Mouse (Mus musculus) kidney, postnatal 0 days (tissue): ENCODE results near the gene Sh3pxd2b. TPM values are rescaled to one million over a fixed set of nuclear protein-coding genes. Genes with fewer than 3 reads are reported as not detected.

Experiments used
- ATAC-seq: fragments of 200-750 bp; cut with Nextera tagmentation; replicated peaks from 2 replicates; pipeline ENCODE4 v1.8.0; 2017; ENCODE audit warnings: low read depth, moderate number of reproducible peaks, moderate TSS enrichment, moderate library complexity; ENCODE audit not compliant: low FRiP score
- DNase-seq: peaks from one replicate; pipeline ENCODE4 v3.0.0-alpha.2; 2016; ENCODE audit warnings: low spot score
- H3K27ac ChIP-seq: fragments of 300-500 bp; sonication (generic); 2 replicates; pipeline ENCODE4 v1.5.1; 2014; ENCODE audit warnings: mild to moderate bottlenecking
- H3K27me3 ChIP-seq: fragments of 300-500 bp; sonication (generic); 2 replicates; pipeline ENCODE4 v1.6.1; 2014; ENCODE audit warnings: low read length, mixed read lengths; ENCODE audit not compliant: insufficient read depth
- H3K36me3 ChIP-seq: fragments of 300-500 bp; sonication (generic); 2 replicates; pipeline ENCODE4 v1.6.1; 2014; ENCODE audit warnings: low read length, mixed read lengths; ENCODE audit not compliant: insufficient read depth
- H3K4me1 ChIP-seq: fragments of 300-500 bp; sonication (generic); replicated peaks from 2 replicates; pipeline ENCODE4 v1.6.1; 2014; ENCODE audit warnings: antibody characterized with exemption, low read length, mixed read lengths; ENCODE audit not compliant: insufficient read depth
- H3K4me2 ChIP-seq: fragments of 300-500 bp; sonication (generic); 2 replicates; pipeline ENCODE4 v1.6.1; 2014; ENCODE audit warnings: mild to moderate bottlenecking, low read length, moderate library complexity, mixed read lengths
- H3K4me3 ChIP-seq: fragments of 300-500 bp; sonication (generic); replicated peaks from 2 replicates; pipeline ENCODE4 v1.5.1; 2014; ENCODE audit warnings: low read depth, low read length
- H3K9ac ChIP-seq: fragments of 300-500 bp; sonication (generic); 2 replicates; pipeline ENCODE4 v1.6.1; 2014; ENCODE audit warnings: low read depth, low read length
- H3K9me3 ChIP-seq: fragments of 300-500 bp; sonication (generic); replicated peaks from 2 replicates; pipeline ENCODE4 v1.6.1; 2016; ENCODE audit warnings: low read length, inconsistent platforms, mixed read lengths
- CTCF ChIP-seq: IDR thresholded peaks from 2 replicates; pipeline ENCODE4 v1.5.1; 2016; ENCODE audit warnings: antibody characterized with exemption, low read depth, mild to moderate bottlenecking, moderate library complexity
- WGBS: fragments of 180-500 bp; shearing (Covaris S2); extraction: QIAGEN DNeasy Blood & Tissue Kit; methylation state at CpG from one replicate; pipeline ENCODE4 v1.1.7; 2014; 5-methylcytosine and 5-hydroxymethylcytosine counted together
- polyA plus RNA-seq: library from polyadenylated mRNA; unstranded; fragments of >200 nt; fragmentation: Nextera tagmentation; extraction: Ambion mirVana; gene quantifications from 2 replicates; pipeline ENCODE4 v1.2.1, GENCODE M21; 2015

The Sh3pxd2b gene
- polyA plus RNA-seq, 1 experiment from 2014 or later: 6.6 TPM

DNA sequence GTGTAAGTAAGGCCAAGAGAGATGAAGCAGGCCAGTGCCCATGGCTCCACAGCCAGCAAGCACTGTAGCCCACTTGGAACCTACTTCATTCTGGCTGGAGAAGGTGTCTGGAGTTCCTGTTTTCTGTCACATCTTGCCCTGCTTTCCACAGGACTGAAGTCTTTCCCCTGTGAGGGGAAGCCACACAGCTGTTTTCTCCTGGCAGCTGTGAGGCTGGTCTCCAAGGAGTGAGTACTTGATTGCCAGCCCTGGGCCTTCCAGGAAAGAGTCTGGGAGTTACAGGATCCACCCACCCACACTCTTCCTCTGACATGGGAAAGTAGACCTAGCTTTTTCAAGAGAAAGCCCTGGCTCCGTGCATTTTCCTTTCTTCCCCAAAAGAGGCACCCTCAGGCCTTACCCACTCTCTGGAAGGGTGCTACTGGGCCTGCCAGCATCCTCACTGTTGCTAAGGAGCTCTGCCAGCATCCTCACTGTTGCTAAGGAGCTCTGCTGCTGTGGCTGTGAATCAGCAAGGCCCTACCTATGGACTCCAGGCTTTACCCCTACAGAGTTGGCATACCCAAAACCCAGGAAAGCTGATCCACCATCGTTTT lies 44.7 kb upstream of the Sh3pxd2b start:
- WGBS: 53% methylated on average over 2 of the region's 2 CpGs
- no peak for TF ChIP-seq CTCF

GRCm38 (mm10) chr11:32303455-32303854 lies 44.2 kb upstream of the Sh3pxd2b start:
- no peaks in the 10 kb centered on the region for H3K4me1 ChIP-seq
- no peak overlapping the region for H3K4me2 ChIP-seq
- DNase-seq (no peak), ATAC-seq (no peak)
- no peak for TF ChIP-seq CTCF
- no peaks in the 10 kb centered on the region for H3K9me3 ChIP-seq
- no peak overlapping the region for H3K9ac ChIP-seq
- H3K27ac ChIP-seq: no peak overlapping the region
- H3K4me3 ChIP-seq: no peak overlapping the region
- H3K27me3 ChIP-seq: no peaks in the 10 kb centered on the region
- 86% methylated on average over 1 of the region's 1 CpGs for WGBS
- no peaks in the 10 kb centered on the region for H3K36me3 ChIP-seq

More for the DNA sequence above, 44.7 kb upstream of the Sh3pxd2b start:
- Histone ChIP-seq H3K27me3 (no peaks in the 10 kb centered on the region), H3K36me3 (no peaks in the 10 kb centered on the region), H3K27ac (no peak overlapping the region), H3K9me3 (no peaks in the 10 kb centered on the region), H3K4me3 (no peak overlapping the region), H3K4me1 (no peaks in the 10 kb centered on the region), H3K4me2 (no peak overlapping the region), H3K9ac (no peak overlapping the region)
- ATAC-seq (no peak), DNase-seq (no peak)

GRCm38 (mm10) chr11:32307006-32307405 lies 40.6 kb upstream of the Sh3pxd2b start:
- H3K4me1 ChIP-seq: peaks cover 6% of the 10 kb centered on the region; the same call in 1 of the 2 replicates
- H3K4me3 ChIP-seq: no peak overlapping the region
- WGBS: 83% methylated on average over 1 of the region's 1 CpGs
- ATAC-seq (no peak), DNase-seq (no peak)
- no peak for TF ChIP-seq CTCF
- H3K9ac ChIP-seq: no peak overlapping the region
- H3K27me3 ChIP-seq: no peaks in the 10 kb centered on the region
- H3K36me3 ChIP-seq: no peaks in the 10 kb centered on the region
- H3K4me2 ChIP-seq: no peak overlapping the region
- H3K9me3 ChIP-seq: no peaks in the 10 kb centered on the region
- H3K27ac ChIP-seq: no peak overlapping the region

- no peaks in the 10 kb centered on the region for H3K36me3 ChIP-seq
- H3K9me3 ChIP-seq: no peaks in the 10 kb centered on the region
- H3K9ac ChIP-seq: no peak overlapping the region
- ATAC-seq: no peak; the same call in 1 of the 2 replicates
- no peak overlapping the region for H3K27ac ChIP-seq
- H3K4me3 ChIP-seq: no peak overlapping the region
- no peak overlapping the region for H3K4me2 ChIP-seq
- 26% methylated on average over 4 of the region's 4 CpGs for WGBS
- H3K4me1 ChIP-seq: peaks cover 6% of the 10 kb centered on the region; the same call in 1 of the 2 replicates
- no peak for TF ChIP-seq CTCF
- H3K27me3 ChIP-seq: no peaks in the 10 kb centered on the region
- peak; percentile 18 for DNase-seq
These were observed 38.2 kb upstream of the Sh3pxd2b start for GRCm38 (mm10) chr11:32309446-32309845.

DNA sequence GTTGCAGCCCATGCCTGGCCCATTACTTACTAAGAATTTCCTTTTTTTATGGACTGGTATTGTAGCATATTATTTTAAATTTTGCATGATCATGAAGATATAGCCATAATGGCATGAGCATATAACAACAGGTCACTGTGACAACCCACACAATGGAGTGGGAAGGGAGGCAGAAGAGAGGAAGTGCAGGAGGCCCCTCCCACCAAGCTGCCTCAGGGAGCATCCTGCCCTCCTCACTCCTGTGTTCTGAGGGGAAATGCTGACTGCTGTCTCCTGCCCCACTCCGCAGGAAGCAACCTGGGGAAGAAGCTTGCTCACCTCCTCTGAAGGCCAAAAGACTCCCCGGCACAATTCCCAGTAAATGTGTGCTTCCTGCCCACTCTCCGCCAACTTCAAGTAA lies 37.7 kb upstream of the Sh3pxd2b start:
- no peak overlapping the region for H3K4me3 ChIP-seq
- H3K9ac ChIP-seq: no peak overlapping the region
- H3K4me1 ChIP-seq: peaks cover 6% of the 10 kb centered on the region; the same call in 1 of the 2 replicates
- no peak for TF ChIP-seq CTCF
- H3K27ac ChIP-seq: no peak overlapping the region
- H3K4me2 ChIP-seq: no peak overlapping the region
- 60% methylated on average over 3 of the region's 3 CpGs for WGBS
- no peaks in the 10 kb centered on the region for H3K27me3 ChIP-seq
- no peaks in the 10 kb centered on the region for H3K36me3 ChIP-seq
- DNase-seq (no peak), ATAC-seq (no peak)
- no peaks in the 10 kb centered on the region for H3K9me3 ChIP-seq

DNA sequence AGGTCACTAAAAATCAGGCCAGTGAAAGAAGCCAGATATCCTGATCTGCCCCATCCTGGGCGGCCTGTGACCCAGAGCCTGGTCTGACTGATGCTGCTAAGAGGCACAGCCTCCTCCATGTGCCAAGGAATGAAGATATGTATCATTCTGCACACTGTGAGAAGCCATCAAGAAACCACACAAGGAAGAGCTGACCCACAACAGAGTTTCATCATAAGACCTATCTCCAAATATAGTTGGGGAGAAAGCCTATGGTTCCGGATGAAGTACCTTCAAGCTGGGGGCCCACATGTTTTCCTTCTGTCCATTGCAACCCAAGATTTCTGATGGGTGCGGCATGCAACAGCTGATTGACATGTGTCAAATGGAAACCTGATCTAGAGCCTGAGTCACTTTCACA lies 31.6 kb upstream of the Sh3pxd2b start:
- no peak for TF ChIP-seq CTCF
- no peaks in the 10 kb centered on the region for H3K4me1 ChIP-seq
- H3K27me3 ChIP-seq: no peaks in the 10 kb centered on the region
- ATAC-seq: no peak
- DNase-seq: no peak
- no peak overlapping the region for H3K4me3 ChIP-seq
- H3K9ac ChIP-seq: no peak overlapping the region
- no peak overlapping the region for H3K4me2 ChIP-seq
- H3K9me3 ChIP-seq: no peaks in the 10 kb centered on the region
- H3K27ac ChIP-seq: no peak overlapping the region
- WGBS: 87% methylated on average over 3 of the region's 3 CpGs
- no peaks in the 10 kb centered on the region for H3K36me3 ChIP-seq
